Mouse (Mus musculus) embryonic facial prominence, embryonic 15.5 days (tissue): ENCODE measurements at regions not wholly inside any gene's neighbourhood (a gene's known extent, or its start where the extent isn't known, plus 50 kb on each side); places are given as distances from the start of the nearest gene placed in this dataset.

Source experiments
- ATAC-seq: fragments of 200-750 bp; cut with Nextera tagmentation; 2 replicates; pipeline ENCODE4 v1.8.0; 2017; ENCODE audit warnings: low read depth, moderate TSS enrichment; ENCODE audit not compliant: insufficient number of reproducible peaks, low FRiP score, low TSS enrichment
- H3K27ac ChIP-seq: fragments of 300-500 bp; sonication (generic); replicated peaks from 2 replicates; pipeline ENCODE4 v1.5.1; 2015; ENCODE audit warnings: mild to moderate bottlenecking, inconsistent platforms
- H3K27me3 ChIP-seq: fragments of 300-500 bp; sonication (generic); 2 replicates; pipeline ENCODE4 v1.6.1; 2015; ENCODE audit warnings: inconsistent platforms
- H3K36me3 ChIP-seq: fragments of 300-500 bp; sonication (generic); 2 replicates; pipeline ENCODE4 v1.6.1; 2015; ENCODE audit warnings: mild to moderate bottlenecking, inconsistent platforms
- H3K4me1 ChIP-seq: fragments of 300-500 bp; sonication (generic); 2 replicates; pipeline ENCODE4 v1.6.1; 2015; ENCODE audit warnings: inconsistent platforms
- H3K4me2 ChIP-seq: fragments of 300-500 bp; sonication (generic); replicated peaks from 2 replicates; pipeline ENCODE4 v1.6.1; 2015; ENCODE audit warnings: mild to moderate bottlenecking, inconsistent platforms
- H3K4me3 ChIP-seq: fragments of 300-500 bp; sonication (generic); replicated peaks from 2 replicates; pipeline ENCODE4 v1.5.1; 2015; ENCODE audit warnings: mild to moderate bottlenecking, inconsistent platforms
- H3K9ac ChIP-seq: fragments of 300-500 bp; sonication (generic); 2 replicates; pipeline ENCODE4 v1.6.1; 2015; ENCODE audit warnings: inconsistent platforms
- H3K9me3 ChIP-seq: fragments of 300-500 bp; sonication (generic); replicated peaks from 2 replicates; pipeline ENCODE4 v1.6.1; 2016; ENCODE audit warnings: inconsistent platforms
- WGBS: fragments of 180-500 bp; shearing (Covaris S2); methylation state at CpG from one replicate; pipeline ENCODE4 v1.1.7; 2015; 5-methylcytosine and 5-hydroxymethylcytosine counted together

DNA sequence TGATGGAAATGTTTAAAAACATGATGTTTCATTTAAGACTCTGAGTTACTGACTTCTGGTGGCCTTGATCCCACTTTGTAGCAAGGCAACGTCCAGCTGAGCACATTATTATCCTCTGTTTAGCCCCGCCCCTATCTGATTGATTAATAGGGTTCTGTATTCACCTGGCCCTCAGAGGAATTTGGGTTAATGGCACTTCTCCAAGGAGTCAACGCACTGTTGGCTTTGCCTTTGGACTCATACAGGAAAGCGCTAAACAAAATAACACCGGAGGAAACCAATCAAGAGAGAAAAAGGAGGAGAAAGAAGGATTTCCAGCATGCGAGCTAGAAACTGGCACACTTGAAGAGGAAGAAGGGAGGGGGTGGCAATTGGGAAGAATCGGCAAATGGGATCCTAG, 497.1 kb downstream of the Nedd1 start:
- Histone ChIP-seq H3K27ac (no peak overlapping the region), H3K9ac (no peak overlapping the region), H3K4me2 (no peak overlapping the region), H3K27me3 (no peaks in the 10 kb centered on the region), H3K4me3 (no peak overlapping the region), H3K36me3 (no peaks in the 10 kb centered on the region), H3K4me1 (no peaks in the 10 kb centered on the region), H3K9me3 (no peaks in the 10 kb centered on the region)
- 86% methylated on average over 7 of the region's 7 CpGs for WGBS
- no peak for ATAC-seq

DNA sequence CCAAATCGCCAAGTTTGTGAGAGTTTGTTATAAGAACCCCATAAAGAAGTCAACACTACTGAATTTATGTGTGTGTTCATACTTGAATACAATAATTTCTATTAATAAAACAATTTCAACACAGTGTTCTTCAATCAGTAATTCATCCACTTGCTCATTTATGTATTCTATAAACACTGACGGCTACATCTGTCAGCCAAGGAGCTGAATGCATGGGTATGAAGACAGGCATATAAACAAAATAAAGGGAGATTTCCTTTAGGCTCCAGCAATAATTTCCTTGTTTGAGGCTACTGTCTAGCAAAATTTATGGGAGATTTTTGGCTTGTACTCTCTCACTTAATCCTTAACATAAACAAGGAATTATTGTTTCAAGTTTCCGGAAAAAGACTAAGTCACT, 502.9 kb downstream of the Nedd1 start:
- Histone ChIP-seq H3K9ac (no peak overlapping the region), H3K4me1 (no peaks in the 10 kb centered on the region), H3K4me3 (no peak overlapping the region), H3K4me2 (no peak overlapping the region), H3K27ac (no peak overlapping the region), H3K9me3 (no peaks in the 10 kb centered on the region), H3K36me3 (no peaks in the 10 kb centered on the region), H3K27me3 (no peaks in the 10 kb centered on the region)
- ATAC-seq, result no peak
- WGBS, result 64% methylated on average over 3 of the region's 3 CpGs

DNA sequence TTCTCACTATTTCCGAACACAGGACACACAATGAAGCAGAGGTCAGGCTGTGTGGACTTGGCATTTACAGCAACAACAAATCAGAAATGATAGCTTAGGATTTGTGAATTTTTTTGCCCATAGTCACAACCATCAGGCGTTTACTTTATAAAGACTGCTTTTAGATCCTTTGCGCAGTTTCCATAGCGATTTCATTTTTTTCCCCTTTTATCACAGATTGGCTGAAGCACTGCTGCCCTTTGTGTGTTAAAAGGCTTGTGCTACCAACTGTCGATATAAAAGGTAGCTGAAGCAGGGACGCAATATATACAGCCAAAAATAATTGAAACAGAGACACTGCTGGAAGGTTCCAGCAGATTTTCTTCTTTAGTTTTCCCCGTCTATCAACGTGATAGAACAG, 551.4 kb downstream of the Nedd1 start:
- no peaks in the 10 kb centered on the region; the same call in 1 of the 2 replicates for H3K27me3 ChIP-seq
- no peak overlapping the region for H3K4me3 ChIP-seq
- no peak overlapping the region for H3K27ac ChIP-seq
- WGBS, result 79% methylated on average over 8 of the region's 8 CpGs
- no peaks in the 10 kb centered on the region for H3K4me1 ChIP-seq
- no peaks in the 10 kb centered on the region for H3K9me3 ChIP-seq
- no peaks in the 10 kb centered on the region for H3K36me3 ChIP-seq
- H3K9ac ChIP-seq, result no peak overlapping the region
- no peak overlapping the region for H3K4me2 ChIP-seq
- no peak for ATAC-seq

DNA sequence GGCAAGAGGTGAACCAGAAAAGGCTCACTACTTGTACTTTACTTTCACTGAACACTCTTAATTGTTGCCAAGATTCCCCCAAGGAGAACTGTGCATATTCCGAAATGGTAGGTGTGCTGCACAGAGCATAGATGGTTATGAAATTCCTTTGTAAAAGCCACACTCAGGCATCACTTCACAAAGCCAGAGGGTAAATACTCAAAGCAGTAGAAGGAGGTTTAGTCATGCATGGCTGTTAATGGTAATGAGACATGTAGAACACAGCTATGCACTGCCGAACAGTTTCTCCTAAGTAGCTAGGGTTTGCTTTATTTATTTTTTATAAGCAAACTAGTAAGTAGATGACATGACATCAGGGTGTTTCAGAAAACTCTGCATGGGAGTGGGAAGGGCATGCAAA, 556.2 kb downstream of the Nedd1 start:
- peaks cover 19% of the 10 kb centered on the region for H3K27me3 ChIP-seq
- H3K27ac ChIP-seq, result no peak overlapping the region
- no peaks in the 10 kb centered on the region for H3K36me3 ChIP-seq
- no peak overlapping the region for H3K9ac ChIP-seq
- H3K4me3 ChIP-seq, result no peak overlapping the region
- no peaks in the 10 kb centered on the region for H3K9me3 ChIP-seq
- H3K4me2 ChIP-seq, result no peak overlapping the region
- H3K4me1 ChIP-seq, result peaks cover 10% of the 10 kb centered on the region; the same call in 1 of the 2 replicates
- WGBS, result 43% methylated on average over 2 of the region's 2 CpGs
- ATAC-seq, result no peak

DNA sequence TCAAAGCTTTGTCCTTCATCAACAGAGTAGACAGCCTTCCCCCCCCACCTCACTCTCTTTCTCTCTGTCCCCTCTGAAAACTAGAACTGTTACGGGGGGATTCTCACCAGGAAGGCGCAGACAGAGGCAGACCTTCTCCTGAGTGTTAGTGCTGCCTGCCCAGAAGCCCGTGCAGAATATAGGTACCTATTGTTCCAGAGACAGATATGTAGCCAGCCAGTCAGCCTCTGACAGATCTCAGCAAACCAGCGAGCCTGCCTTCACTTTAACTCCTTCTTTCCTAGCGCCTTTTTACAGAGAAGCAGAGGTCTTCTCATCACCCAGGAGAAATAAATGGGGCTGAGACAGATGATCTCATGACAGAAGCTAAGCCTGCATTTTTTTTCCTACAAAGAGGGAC, 557.2 kb downstream of the Nedd1 start:
- Histone ChIP-seq H3K36me3 (no peaks in the 10 kb centered on the region), H3K27ac (no peak overlapping the region), H3K9me3 (no peaks in the 10 kb centered on the region), H3K27me3 (peaks cover 19% of the 10 kb centered on the region), H3K4me2 (no peak overlapping the region), H3K4me1 (peaks cover 10% of the 10 kb centered on the region; the same call in 1 of the 2 replicates), H3K9ac (no peak overlapping the region), H3K4me3 (no peak overlapping the region)
- WGBS, result 25% methylated on average over 5 of the region's 5 CpGs
- ATAC-seq, result no peak

DNA sequence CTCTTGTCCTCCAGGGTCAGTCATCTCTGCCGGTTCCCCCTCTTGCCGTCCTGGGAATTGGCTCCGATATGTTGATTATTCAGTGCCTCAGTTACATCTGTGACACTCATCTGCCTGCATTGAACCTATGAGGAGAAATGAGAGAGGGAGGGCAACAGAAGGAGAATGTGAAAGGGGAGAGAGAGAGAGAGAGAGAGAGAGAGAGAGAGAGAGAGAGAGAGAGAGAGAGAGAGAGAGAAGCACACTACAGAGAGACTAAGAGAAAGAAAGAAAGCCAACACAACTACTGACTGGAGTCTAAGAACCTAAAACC, 557.6 kb downstream of the Nedd1 start:
- no peak overlapping the region for H3K4me2 ChIP-seq
- H3K36me3 ChIP-seq, result no peaks in the 10 kb centered on the region
- 55% methylated on average over 3 of the region's 3 CpGs for WGBS
- no peak overlapping the region for H3K27ac ChIP-seq
- H3K4me3 ChIP-seq, result no peak overlapping the region
- no peak for ATAC-seq
- H3K27me3 ChIP-seq, result peaks cover 19% of the 10 kb centered on the region
- H3K4me1 ChIP-seq, result peaks cover 10% of the 10 kb centered on the region; the same call in 1 of the 2 replicates
- H3K9ac ChIP-seq, result no peak overlapping the region
- H3K9me3 ChIP-seq, result no peaks in the 10 kb centered on the region

DNA sequence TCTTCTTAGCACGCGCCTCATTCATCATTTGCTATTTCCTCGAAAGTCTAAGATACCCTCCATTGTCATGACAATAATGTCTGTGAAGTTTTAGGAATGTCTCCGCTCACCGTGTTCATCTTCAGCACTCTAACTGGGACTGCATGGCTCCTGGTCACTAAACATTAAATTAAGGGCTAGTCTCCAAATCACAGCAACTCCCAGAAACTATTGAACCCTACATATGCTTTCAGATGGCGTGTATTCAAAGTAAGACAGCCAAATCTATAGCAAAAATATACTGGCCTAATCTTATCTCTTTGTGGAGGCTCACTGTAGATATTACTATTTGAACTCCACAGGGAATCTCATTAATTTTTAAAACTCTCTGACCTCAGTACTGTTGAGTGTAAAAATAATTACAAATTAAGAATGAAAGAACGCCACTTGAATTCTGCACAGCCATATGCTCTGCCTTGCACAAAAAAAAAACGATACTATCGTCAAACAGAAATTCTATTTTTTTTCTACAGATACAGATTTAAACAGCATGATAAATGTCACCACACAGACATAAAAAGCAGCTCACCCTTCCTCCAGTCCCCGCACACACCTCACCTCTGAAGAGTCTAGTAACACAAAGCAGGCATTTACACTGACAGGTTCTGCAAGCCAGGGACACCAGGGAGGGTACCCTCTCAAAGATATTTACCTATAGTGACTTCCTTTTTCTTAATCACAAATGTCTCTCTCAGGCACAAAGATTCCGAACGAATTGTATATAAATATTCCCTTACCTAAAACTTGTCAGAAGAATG, 558.2 kb downstream of the Nedd1 start:
- 69% methylated on average over 12 of the region's 12 CpGs for WGBS
- H3K27me3 ChIP-seq, result peaks cover 19% of the 10 kb centered on the region
- H3K9ac ChIP-seq, result no peak overlapping the region
- H3K4me2 ChIP-seq, result no peak overlapping the region
- H3K9me3 ChIP-seq, result no peaks in the 10 kb centered on the region
- H3K4me1 ChIP-seq, result peaks cover 10% of the 10 kb centered on the region; the same call in 1 of the 2 replicates
- H3K4me3 ChIP-seq, result no peak overlapping the region
- no peak overlapping the region for H3K27ac ChIP-seq
- no peak for ATAC-seq
- no peaks in the 10 kb centered on the region for H3K36me3 ChIP-seq

DNA sequence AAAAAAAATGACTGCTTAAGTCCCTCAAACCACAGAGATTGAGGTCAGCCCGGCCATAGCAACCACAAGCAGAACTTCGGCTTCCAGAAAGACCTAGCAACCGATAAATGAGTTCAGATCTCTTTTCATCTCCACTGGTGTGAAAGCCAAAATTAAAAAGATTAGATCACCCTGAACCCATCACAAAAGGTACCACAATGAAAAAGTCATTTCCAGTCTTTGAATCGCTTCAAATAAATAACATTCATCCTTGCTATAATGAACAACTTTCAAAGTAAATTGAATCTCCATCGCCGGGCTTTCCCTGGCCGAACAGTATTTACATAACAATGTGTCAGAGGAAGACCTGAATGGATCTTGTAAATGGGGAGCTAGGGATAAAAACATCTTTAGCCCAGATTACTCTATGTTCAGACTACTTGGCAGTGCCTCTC, 559.1 kb downstream of the Nedd1 start:
- ATAC-seq, result no peak
- H3K4me3 ChIP-seq, result peak overlapping the region; percentile 40
- no peaks in the 10 kb centered on the region for H3K36me3 ChIP-seq
- H3K27me3 ChIP-seq, result peaks cover 19% of the 10 kb centered on the region
- H3K4me1 ChIP-seq, result peaks cover 10% of the 10 kb centered on the region; the same call in 1 of the 2 replicates
- 6% methylated on average over 7 of the region's 7 CpGs for whole genome bisulfite sequencing
- H3K27ac ChIP-seq, result no peak overlapping the region
- peak overlapping the region; percentile 74 for H3K4me2 ChIP-seq
- H3K9ac ChIP-seq, result no peak overlapping the region
- H3K9me3 ChIP-seq, result no peaks in the 10 kb centered on the region

DNA sequence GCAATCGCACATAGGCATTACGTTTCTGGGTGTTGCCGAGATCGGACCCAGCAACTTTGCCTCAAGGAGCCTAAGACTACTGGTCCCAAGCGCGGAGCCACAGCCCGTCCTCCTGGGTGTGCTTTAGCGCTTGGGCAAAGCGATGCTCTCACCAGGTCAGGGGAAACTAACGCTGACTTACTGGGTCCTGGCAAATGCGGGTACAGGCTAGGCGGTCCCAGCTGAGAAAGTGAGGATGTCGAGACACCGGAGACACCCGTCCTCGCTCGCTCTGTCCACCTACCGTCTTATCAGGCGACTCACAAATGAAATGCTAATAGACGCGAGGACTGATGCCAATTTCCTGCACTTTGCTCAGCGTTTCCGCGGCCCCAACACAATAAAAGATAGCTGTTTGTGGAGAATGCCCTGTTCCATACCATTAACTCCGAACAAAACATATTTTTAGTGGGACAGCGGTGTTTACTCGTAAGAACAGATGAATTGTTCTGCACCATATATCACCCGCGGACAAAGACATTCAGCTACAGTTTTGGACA, 559.7 kb downstream of the Nedd1 start:
- Histone ChIP-seq H3K4me2 (peak overlapping the region; percentile 74), H3K27me3 (peaks cover 19% of the 10 kb centered on the region), H3K4me1 (peaks cover 10% of the 10 kb centered on the region; the same call in 1 of the 2 replicates), H3K36me3 (no peaks in the 10 kb centered on the region), H3K9ac (no peak overlapping the region), H3K9me3 (no peaks in the 10 kb centered on the region), H3K27ac (no peak overlapping the region), H3K4me3 (peak overlapping the region; percentile 40)
- WGBS, result 1% methylated on average over 29 of the region's 29 CpGs
- ATAC-seq, result no peak

DNA sequence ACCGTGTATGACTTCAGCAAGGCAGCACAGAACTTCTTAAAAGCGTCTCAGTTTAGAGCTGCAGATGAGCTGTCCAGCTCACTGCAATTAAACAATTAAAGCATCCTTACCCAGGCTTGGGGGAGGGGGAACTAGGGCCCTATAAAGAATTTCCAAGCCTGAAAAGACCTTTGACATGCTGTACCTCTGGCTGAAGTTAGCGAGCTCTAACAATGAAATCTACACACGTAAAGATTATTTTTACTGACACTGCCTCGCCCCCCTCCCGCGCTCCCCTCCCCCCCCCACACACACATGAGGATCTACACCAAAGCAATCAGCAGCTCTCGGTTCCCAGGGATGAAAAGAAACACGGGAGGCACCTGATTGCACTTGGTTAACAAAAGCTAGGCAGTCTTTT, 560.7 kb downstream of the Nedd1 start:
- Histone ChIP-seq H3K9me3 (no peaks in the 10 kb centered on the region), H3K4me1 (peaks cover 10% of the 10 kb centered on the region; the same call in 1 of the 2 replicates), H3K27ac (no peak overlapping the region), H3K4me3 (no peak overlapping the region), H3K4me2 (no peak overlapping the region), H3K27me3 (peaks cover 19% of the 10 kb centered on the region), H3K9ac (no peak overlapping the region), H3K36me3 (no peaks in the 10 kb centered on the region)
- no peak for ATAC-seq
- WGBS, result 14% methylated on average over 9 of the region's 9 CpGs

DNA sequence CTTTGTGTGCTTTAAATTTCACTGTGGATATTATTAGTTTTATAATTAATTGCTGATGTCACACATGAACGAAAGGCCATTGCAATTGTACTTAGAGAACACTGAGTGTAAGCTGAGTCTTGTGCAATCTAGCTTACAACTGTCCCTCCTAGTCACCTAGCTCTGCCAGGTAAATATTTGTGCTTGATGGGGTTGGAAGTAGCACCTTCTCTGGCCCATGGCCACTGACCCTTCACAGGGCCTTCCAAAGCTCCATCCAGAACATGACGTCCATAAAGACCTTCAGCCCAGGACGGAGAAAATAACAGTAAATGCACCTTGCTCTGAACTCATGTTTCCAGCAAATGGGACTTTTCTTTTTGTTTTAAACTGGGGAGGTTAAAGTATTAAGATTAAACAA, 576.0 kb downstream of the Nedd1 start:
- no peak overlapping the region for H3K4me2 ChIP-seq
- no peak overlapping the region for H3K9ac ChIP-seq
- H3K36me3 ChIP-seq, result no peaks in the 10 kb centered on the region
- no peaks in the 10 kb centered on the region for H3K27me3 ChIP-seq
- H3K4me1 ChIP-seq, result no peaks in the 10 kb centered on the region
- H3K27ac ChIP-seq, result no peak overlapping the region
- no peaks in the 10 kb centered on the region for H3K9me3 ChIP-seq
- no peak overlapping the region for H3K4me3 ChIP-seq
- ATAC-seq, result no peak
- 73% methylated on average over 3 of the region's 3 CpGs for WGBS

DNA sequence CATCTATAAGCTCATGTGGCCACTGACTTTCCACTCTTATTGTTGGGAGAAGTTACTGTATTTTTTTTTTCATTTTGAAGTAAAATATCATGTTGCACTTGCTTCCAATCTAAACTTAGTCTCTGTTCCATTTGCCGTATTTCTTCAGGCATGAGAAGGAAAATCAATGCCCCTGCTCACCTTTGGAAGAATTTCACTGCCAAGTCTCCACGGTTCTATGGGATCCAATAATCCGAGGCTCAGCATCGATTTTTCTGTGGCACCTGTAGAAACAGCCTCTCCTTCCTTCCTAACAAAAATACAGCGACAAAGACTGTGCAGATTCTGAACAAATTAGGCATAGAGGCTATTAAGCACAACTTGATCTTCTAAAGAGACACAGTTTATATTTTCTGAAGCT, 586.7 kb downstream of the Nedd1 start:
- no peaks in the 10 kb centered on the region for H3K27me3 ChIP-seq
- no peak overlapping the region for H3K9ac ChIP-seq
- no peak overlapping the region for H3K27ac ChIP-seq
- no peak overlapping the region for H3K4me3 ChIP-seq
- no peaks in the 10 kb centered on the region for H3K4me1 ChIP-seq
- no peaks in the 10 kb centered on the region for H3K9me3 ChIP-seq
- WGBS, result 67% methylated on average over 5 of the region's 5 CpGs
- H3K4me2 ChIP-seq, result no peak overlapping the region
- H3K36me3 ChIP-seq, result no peaks in the 10 kb centered on the region
- no peak for ATAC-seq
